Mouse (Mus musculus) stomach, embryonic 14.5 days (tissue): ENCODE measurements around the gene Sgcg. TPM values are rescaled to one million over a fixed set of nuclear protein-coding genes. Genes with fewer than 3 reads are reported as not detected.

Source experiments
- ATAC-seq: fragments of 200-750 bp; cut with Nextera tagmentation; 2 replicates; pipeline ENCODE4 v1.8.0; 2017; ENCODE audit warnings: low read depth, moderate TSS enrichment; ENCODE audit not compliant: insufficient number of reproducible peaks, insufficient read depth, low FRiP score
- H3K27ac ChIP-seq: fragments of 300-500 bp; sonication (generic); 2 replicates; pipeline ENCODE4 v1.5.1; 2014; ENCODE audit warnings: mild to moderate bottlenecking, low read length, moderate library complexity, mixed read lengths
- H3K27me3 ChIP-seq: fragments of 300-500 bp; sonication (generic); 2 replicates; pipeline ENCODE4 v1.6.1; 2014; ENCODE audit warnings: low read length, control low read depth, mixed read lengths; ENCODE audit not compliant: control insufficient read depth, insufficient read depth
- H3K36me3 ChIP-seq: fragments of 300-500 bp; sonication (generic); 2 replicates; pipeline ENCODE4 v1.6.1; 2014; ENCODE audit warnings: mild to moderate bottlenecking, control low read depth, low read length, moderate library complexity, mixed read lengths; ENCODE audit not compliant: control insufficient read depth, insufficient read depth
- H3K4me1 ChIP-seq: fragments of 300-500 bp; sonication (generic); 2 replicates; pipeline ENCODE4 v1.6.1; 2014; ENCODE audit warnings: low read length, control low read depth, mixed read lengths; ENCODE audit not compliant: control insufficient read depth, insufficient read depth
- H3K4me2 ChIP-seq: fragments of 300-500 bp; sonication (generic); replicated peaks from 2 replicates; pipeline ENCODE4 v1.6.1; 2014; ENCODE audit warnings: low read depth, low read length, control low read depth
- H3K4me3 ChIP-seq: fragments of 300-500 bp; sonication (generic); 2 replicates; pipeline ENCODE4 v1.5.1; 2014; ENCODE audit warnings: low read depth, low read length, control low read depth
- H3K9ac ChIP-seq: fragments of 300-500 bp; sonication (generic); replicated peaks from 2 replicates; pipeline ENCODE4 v1.6.1; 2014; ENCODE audit warnings: low read depth, mild to moderate bottlenecking, control low read depth, low read length, moderate library complexity, mixed read lengths
- H3K9me3 ChIP-seq: fragments of 300-500 bp; sonication (generic); 2 replicates; pipeline ENCODE4 v1.6.1; 2016; ENCODE audit warnings: low read depth, low read length, control low read depth; ENCODE audit not compliant: control insufficient read depth
- WGBS: fragments of 180-500 bp; shearing (Covaris S2); extraction: QIAGEN DNeasy Blood & Tissue Kit; methylation state at CpG from one replicate; pipeline ENCODE4 v1.1.7; 2014; 5-methylcytosine and 5-hydroxymethylcytosine counted together
- polyA plus RNA-seq: library from polyadenylated mRNA; unstranded; fragments of >200 nt; fragmentation: Nextera tagmentation; extraction: Ambion mirVana; gene quantifications from 2 replicates; pipeline ENCODE4 v1.2.1, GENCODE M21; 2014

The Sgcg gene
- polyA plus RNA-seq, 1 experiment from 2014 or later, result 1.2 TPM

GRCm38 (mm10) chr14:61173229-61173628 lies 85.1 kb downstream of the Sgcg start:
- H3K9ac ChIP-seq, result peak overlapping the region; percentile 45; the same call in 1 of the 2 replicates
- H3K4me1 ChIP-seq, result 0 out of 2 replicates have a peak, but pooled peaks cover 5% of the 10 kb centered on the region
- no peaks in the 10 kb centered on the region for H3K27me3 ChIP-seq
- H3K36me3 ChIP-seq, result no peaks in the 10 kb centered on the region
- H3K9me3 ChIP-seq, result no peaks in the 10 kb centered on the region
- under 1% methylated on average over 37 of the region's 37 CpGs for WGBS
- H3K27ac ChIP-seq, result peak overlapping the region; percentile 44; the same call in 1 of the 2 replicates
- peak overlapping the region; percentile 57 for H3K4me3 ChIP-seq
- peak overlapping the region; percentile 65 for H3K4me2 ChIP-seq
- peak; percentile 16 for ATAC-seq

- Histone ChIP-seq H3K9ac (peak overlapping the region; percentile 45; the same call in 1 of the 2 replicates), H3K4me2 (peak overlapping the region; percentile 65), H3K27ac (peak overlapping the region; percentile 44; the same call in 1 of the 2 replicates), H3K27me3 (no peaks in the 10 kb centered on the region), H3K9me3 (no peaks in the 10 kb centered on the region), H3K4me3 (peak overlapping the region; percentile 57), H3K4me1 (0 out of 2 replicates have a peak, but pooled peaks cover 5% of the 10 kb centered on the region), H3K36me3 (no peaks in the 10 kb centered on the region)
- peak; percentile 99 for ATAC-seq
- under 1% methylated on average over 52 of the region's 52 CpGs for WGBS
These were observed 85.6 kb downstream of the Sgcg start for GRCm38 (mm10) chr14:61172548-61173158.

DNA sequence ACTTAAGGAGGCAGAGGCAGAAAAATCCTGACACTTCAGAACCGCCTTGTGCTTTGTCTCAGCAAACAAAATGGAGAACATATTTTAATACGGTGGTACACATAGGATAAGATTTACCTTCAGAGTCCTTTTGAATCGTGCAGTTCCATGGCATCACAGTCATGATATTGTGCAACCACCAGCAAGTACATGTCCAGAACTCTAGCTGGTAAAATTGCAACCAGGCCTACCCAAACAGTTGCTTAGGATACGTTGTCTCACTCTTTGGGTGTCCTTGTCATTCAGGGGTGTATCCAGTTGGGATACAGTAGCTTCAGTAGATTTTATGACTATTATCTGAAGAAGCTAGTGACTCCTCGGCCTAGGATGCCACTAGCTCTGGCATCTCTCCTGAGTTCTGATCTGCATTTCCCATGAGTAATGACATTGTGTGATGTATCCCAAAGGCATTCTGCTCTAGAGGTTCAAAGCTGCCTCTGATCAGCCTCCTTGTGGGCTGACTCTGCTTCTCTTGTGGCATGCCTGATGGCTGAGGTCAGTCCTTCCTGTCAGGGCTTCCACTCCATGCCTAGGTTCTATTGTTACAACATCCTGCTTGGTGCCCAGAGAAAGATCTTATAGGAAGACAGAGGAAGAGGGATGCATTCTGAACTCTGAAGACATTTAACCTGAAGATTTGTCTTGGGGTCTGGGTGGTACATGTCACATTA lies 86.9 kb downstream of the Sgcg start:
- Histone ChIP-seq H3K4me3 (no peak overlapping the region), H3K9ac (no peak overlapping the region), H3K27ac (no peak overlapping the region), H3K36me3 (no peaks in the 10 kb centered on the region), H3K9me3 (no peaks in the 10 kb centered on the region), H3K27me3 (no peaks in the 10 kb centered on the region), H3K4me1 (0 out of 2 replicates have a peak, but pooled peaks cover 5% of the 10 kb centered on the region), H3K4me2 (no peak overlapping the region)
- no peak for ATAC-seq
- WGBS, result 85% methylated on average over 5 of the region's 5 CpGs

Other genes starting within 250 kb of the Sgcg start
- 42.0 and 44.0 TPM in 2 replicates for gene Tnfrsf19, start 212.0 kb downstream of the Sgcg start, polyA plus RNA-seq
- 4.9 and 5.5 TPM in 2 replicates for gene Sacs, start 120.0 kb downstream of the Sgcg start, polyA plus RNA-seq
- gene Arl11, start 51.3 kb upstream of the Sgcg start, polyA plus RNA-seq, result 0.90 and 1.5 TPM in 2 replicates
- 9.2 and 10.1 TPM in 2 replicates for gene Ebpl, start 101.9 kb upstream of the Sgcg start, polyA plus RNA-seq
- 58.5 and 59.0 TPM in 2 replicates for gene Kpna3, start 181.4 kb upstream of the Sgcg start, polyA plus RNA-seq